Mouse (Mus musculus) hindbrain, embryonic 15.5 days (tissue): ENCODE results near the gene 4930590J08Rik. TPM values are rescaled to one million over a fixed set of nuclear protein-coding genes. Genes with fewer than 3 reads are reported as not detected.
A peak's percentile ranks its signal among the peaks of the same experiment; 100 is the strongest.
"Not testable (repeated sequence)": the region's sequence is repeated elsewhere in the genome, so short reads cannot be mapped to it uniquely, and the experiment has no call there.

Source experiments
- ATAC-seq: fragments of 200-750 bp; cut with Nextera tagmentation; 2 replicates; pipeline ENCODE4 v1.8.0; 2017; ENCODE audit warnings: low read depth, moderate number of reproducible peaks, moderate TSS enrichment; ENCODE audit not compliant: low FRiP score
- H3K27ac ChIP-seq: fragments of 300-500 bp; sonication (generic); replicated peaks from 2 replicates; pipeline ENCODE4 v1.5.1; 2015; ENCODE audit warnings: mild to moderate bottlenecking, inconsistent platforms
- H3K27me3 ChIP-seq: fragments of 300-500 bp; sonication (generic); 2 replicates; pipeline ENCODE4 v1.6.1; 2015; ENCODE audit warnings: control low read depth, inconsistent platforms
- H3K36me3 ChIP-seq: fragments of 300-500 bp; sonication (generic); 2 replicates; pipeline ENCODE4 v1.6.1; 2015; ENCODE audit warnings: control low read depth, inconsistent platforms
- H3K4me1 ChIP-seq: fragments of 300-500 bp; sonication (generic); replicated peaks from 2 replicates; pipeline ENCODE4 v1.6.1; 2015; ENCODE audit warnings: control low read depth, inconsistent platforms
- H3K4me2 ChIP-seq: fragments of 300-500 bp; sonication (generic); 2 replicates; pipeline ENCODE4 v1.6.1; 2015; ENCODE audit warnings: moderate library complexity, mild to moderate bottlenecking, inconsistent platforms
- H3K4me3 ChIP-seq: fragments of 300-500 bp; sonication (generic); 2 replicates; pipeline ENCODE4 v1.5.1; 2015; ENCODE audit warnings: mild to moderate bottlenecking, inconsistent platforms
- H3K9ac ChIP-seq: fragments of 300-500 bp; sonication (generic); 2 replicates; pipeline ENCODE4 v1.6.1; 2015; ENCODE audit warnings: inconsistent platforms
- H3K9me3 ChIP-seq: fragments of 300-500 bp; sonication (generic); 2 replicates; pipeline ENCODE4 v1.6.1; 2016; ENCODE audit warnings: control low read depth, inconsistent platforms
- WGBS: fragments of 180-500 bp; shearing (Covaris S2); methylation state at CpG from one replicate; pipeline ENCODE4 v1.1.7; 2015; 5-methylcytosine and 5-hydroxymethylcytosine counted together
- polyA plus RNA-seq: library from polyadenylated mRNA; unstranded; fragments of >200 nt; fragmentation: Nextera tagmentation; extraction: Ambion mirVana; gene quantifications from 2 replicates; pipeline ENCODE4 v1.2.1, GENCODE M21; 2015

Gene 4930590J08Rik
- polyA plus RNA-seq, 1 experiment from 2014 or later, result 1.2 TPM

DNA sequence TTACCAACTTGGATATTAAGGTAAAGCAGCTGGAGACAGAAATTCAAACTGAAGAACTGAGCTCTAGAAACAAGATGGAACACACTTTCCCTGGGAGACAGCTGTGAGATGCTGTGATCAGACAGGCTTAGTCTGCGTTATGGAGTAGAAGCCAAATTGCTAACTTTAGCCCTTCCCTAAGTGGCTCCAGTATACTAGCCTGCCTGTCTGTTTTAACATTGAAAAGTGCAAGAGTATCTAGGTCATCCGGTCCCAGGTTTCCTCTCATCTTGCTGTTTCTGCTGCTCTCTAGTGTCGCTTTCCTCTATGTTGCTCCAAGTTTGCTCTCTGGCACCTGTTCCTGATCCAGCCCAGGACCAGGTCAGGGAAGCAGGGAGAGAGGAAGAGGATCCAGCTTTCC is 5.8 kb upstream of the 4930590J08Rik start:
- WGBS, result 95% methylated on average over 3 of the region's 3 CpGs
- ATAC-seq, result no peak

GRCm38 (mm10) chr6:91901505-91901904 is 1.1 kb upstream of the 4930590J08Rik start:
- H3K36me3 ChIP-seq, result peaks cover 52% of the 10 kb centered on the region
- H3K4me3 ChIP-seq, result no peak overlapping the region
- H3K27me3 ChIP-seq, result no peaks in the 10 kb centered on the region
- no peak overlapping the region for H3K9ac ChIP-seq
- no peak overlapping the region for H3K27ac ChIP-seq
- WGBS, result 32% methylated on average over 5 of the region's 5 CpGs
- peak; percentile 72 for ATAC-seq
- H3K4me1 ChIP-seq, result no peaks in the 10 kb centered on the region
- H3K4me2 ChIP-seq, result no peak overlapping the region
- H3K9me3 ChIP-seq, result no peaks in the 10 kb centered on the region

More for the DNA sequence above, 5.8 kb upstream of the 4930590J08Rik start:
- Histone ChIP-seq H3K27ac (no peak overlapping the region), H3K4me2 (no peak overlapping the region), H3K9me3 (no peaks in the 10 kb centered on the region), H3K27me3 (no peaks in the 10 kb centered on the region), H3K9ac (no peak overlapping the region), H3K4me3 (no peak overlapping the region), H3K4me1 (no peaks in the 10 kb centered on the region), H3K36me3 (peaks cover 88% of the 10 kb centered on the region)

- Histone ChIP-seq H3K4me1 (no peaks in the 10 kb centered on the region), H3K36me3 (no peaks in the 10 kb centered on the region), H3K27me3 (no peaks in the 10 kb centered on the region), H3K9me3 (no peaks in the 10 kb centered on the region), H3K4me2 (no peak overlapping the region), H3K4me3 (no peak overlapping the region), H3K9ac (no peak overlapping the region), H3K27ac (no peak overlapping the region)
- ATAC-seq, result no peak
- 89% methylated on average over 10 of the region's 10 CpGs for WGBS
Measured at GRCm38 (mm10) chr6:91914011-91914410, 11.4 kb downstream of the 4930590J08Rik start.

GRCm38 (mm10) chr6:91917286-91917685 is 14.7 kb downstream of the 4930590J08Rik start:
- no peaks in the 10 kb centered on the region for H3K36me3 ChIP-seq
- no peaks in the 10 kb centered on the region for H3K27me3 ChIP-seq
- H3K4me3 ChIP-seq, result no peak overlapping the region
- H3K9ac ChIP-seq, result no peak overlapping the region
- no peak overlapping the region for H3K4me2 ChIP-seq
- H3K4me1 ChIP-seq, result no peaks in the 10 kb centered on the region
- no peaks in the 10 kb centered on the region for H3K9me3 ChIP-seq
- H3K27ac ChIP-seq, result no peak overlapping the region
- no peak for ATAC-seq
- WGBS, result 46% methylated on average over 4 of the region's 4 CpGs

- Histone ChIP-seq H3K9ac (no peak overlapping the region), H3K9me3 (no peaks in the 10 kb centered on the region), H3K36me3 (no peaks in the 10 kb centered on the region), H3K27me3 (no peaks in the 10 kb centered on the region), H3K27ac (no peak overlapping the region), H3K4me3 (no peak overlapping the region), H3K4me2 (no peak overlapping the region), H3K4me1 (no peaks in the 10 kb centered on the region)
- ATAC-seq, result no peak
- WGBS, result 71% methylated on average over 11 of the region's 11 CpGs
Measured at GRCm38 (mm10) chr6:91917716-91918115, 15.1 kb downstream of the 4930590J08Rik start.

DNA sequence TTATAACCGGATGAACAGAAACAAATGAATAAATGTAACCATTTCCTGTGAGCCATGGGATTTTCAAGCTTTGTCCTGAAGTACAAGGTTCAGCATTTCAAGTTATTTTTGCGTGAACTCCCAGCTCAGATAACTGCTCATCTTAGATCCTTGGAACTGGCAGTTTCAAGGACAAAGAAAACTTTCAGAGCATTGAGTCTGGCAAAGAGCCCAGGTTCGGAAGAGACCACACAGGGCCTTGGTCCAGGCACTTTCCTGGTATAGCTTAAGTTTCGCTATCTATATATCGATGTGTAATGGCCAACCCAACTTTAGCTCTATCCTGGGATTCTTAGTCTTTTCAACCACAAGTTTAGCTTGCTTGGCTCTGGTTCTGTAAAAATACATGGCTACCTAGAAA is 28.6 kb downstream of the 4930590J08Rik start:
- Histone ChIP-seq H3K36me3 (no peaks in the 10 kb centered on the region), H3K27ac (no peak overlapping the region), H3K4me2 (no peak overlapping the region), H3K27me3 (no peaks in the 10 kb centered on the region), H3K4me3 (no peak overlapping the region), H3K9ac (no peak overlapping the region), H3K4me1 (no peaks in the 10 kb centered on the region), H3K9me3 (no peaks in the 10 kb centered on the region)
- ATAC-seq, result no peak
- WGBS, result 72% methylated on average over 5 of the region's 5 CpGs

- no peaks in the 10 kb centered on the region for H3K27me3 ChIP-seq
- no peak overlapping the region for H3K4me2 ChIP-seq
- no peak overlapping the region for H3K9ac ChIP-seq
- 49% methylated on average over 4 of the region's 4 CpGs for WGBS
- no peak for ATAC-seq
- no peak overlapping the region for H3K27ac ChIP-seq
- H3K9me3 ChIP-seq, result no peaks in the 10 kb centered on the region
- H3K4me3 ChIP-seq, result no peak overlapping the region
- no peaks in the 10 kb centered on the region for H3K36me3 ChIP-seq
- H3K4me1 ChIP-seq, result no peaks in the 10 kb centered on the region
Measured at GRCm38 (mm10) chr6:91938491-91938890, 35.9 kb downstream of the 4930590J08Rik start.

GRCm38 (mm10) chr6:91948426-91948825 is 45.8 kb downstream of the 4930590J08Rik start:
- no peak overlapping the region for H3K4me2 ChIP-seq
- no peaks in the 10 kb centered on the region for H3K4me1 ChIP-seq
- no peak overlapping the region for H3K4me3 ChIP-seq
- no peak overlapping the region for H3K27ac ChIP-seq
- no peak overlapping the region for H3K9ac ChIP-seq
- no peaks in the 10 kb centered on the region for H3K9me3 ChIP-seq
- WGBS, result 67% methylated on average over 2 of the region's 2 CpGs
- H3K27me3 ChIP-seq, result no peaks in the 10 kb centered on the region
- no peaks in the 10 kb centered on the region for H3K36me3 ChIP-seq
- ATAC-seq, result no peak

- 24% methylated on average over 2 of the region's 8 CpGs for WGBS
- H3K27me3 ChIP-seq, H3K4me3 ChIP-seq, H3K4me2 ChIP-seq, ATAC-seq, H3K9me3 ChIP-seq, H3K27ac ChIP-seq, H3K9ac ChIP-seq, H3K4me1 ChIP-seq, H3K36me3 ChIP-seq: not testable (repeated sequence)
Measured at GRCm38 (mm10) chr6:91958015-91958414, 55.4 kb downstream of the 4930590J08Rik start.

- no peaks in the 10 kb centered on the region for H3K27me3 ChIP-seq
- H3K4me1 ChIP-seq, result 0 out of 2 replicates have a peak, but pooled peaks cover 7% of the 10 kb centered on the region
- H3K9ac ChIP-seq, result no peak overlapping the region
- H3K4me2 ChIP-seq, result no peak overlapping the region
- H3K9me3 ChIP-seq, result no peaks in the 10 kb centered on the region
- ATAC-seq, result no peak
- 52% methylated on average over 8 of the region's 8 CpGs for WGBS
- H3K27ac ChIP-seq, result 0 out of 2 replicates have a peak overlapping the region, but pooled peaks have one; percentile 6
- H3K4me3 ChIP-seq, result no peak overlapping the region
- H3K36me3 ChIP-seq, result no peaks in the 10 kb centered on the region
Measured at GRCm38 (mm10) chr6:91960028-91960811, 57.6 kb downstream of the 4930590J08Rik start.

DNA sequence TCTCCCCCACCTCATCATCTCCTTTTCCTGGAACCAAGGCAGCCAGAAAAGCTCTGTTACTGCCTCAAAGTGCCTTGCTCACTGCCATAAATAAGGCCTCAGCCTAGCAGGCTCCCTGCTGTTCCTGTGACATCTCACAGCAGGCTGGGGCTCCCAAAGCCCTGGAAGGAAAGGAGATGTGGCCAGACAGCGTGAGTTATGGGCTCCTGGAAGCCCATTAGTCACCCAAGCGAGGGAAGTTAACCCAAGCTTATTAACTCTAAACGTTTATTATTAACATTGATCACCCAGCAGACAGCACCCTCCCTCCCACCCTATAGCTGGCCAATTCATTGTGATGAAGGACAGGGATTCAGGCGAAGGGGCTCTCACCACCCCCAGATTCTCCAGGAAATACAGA is 60.8 kb downstream of the 4930590J08Rik start:
- WGBS, result 27% methylated on average over 4 of the region's 4 CpGs
- no peak overlapping the region for H3K27ac ChIP-seq
- H3K27me3 ChIP-seq, result no peaks in the 10 kb centered on the region
- H3K36me3 ChIP-seq, result no peaks in the 10 kb centered on the region
- peaks cover 7% of the 10 kb centered on the region; the same call in 1 of the 2 replicates for H3K4me1 ChIP-seq
- no peak overlapping the region for H3K4me3 ChIP-seq
- H3K9ac ChIP-seq, result no peak overlapping the region
- H3K9me3 ChIP-seq, result no peaks in the 10 kb centered on the region
- H3K4me2 ChIP-seq, result no peak overlapping the region
- 0 out of 2 replicates have a peak, but pooled peaks have one; percentile 15 for ATAC-seq

- H3K9ac ChIP-seq, result no peak overlapping the region
- no peak for ATAC-seq
- no peak overlapping the region for H3K4me2 ChIP-seq
- H3K4me1 ChIP-seq, result peaks cover 7% of the 10 kb centered on the region; the same call in 1 of the 2 replicates
- H3K27me3 ChIP-seq, result no peaks in the 10 kb centered on the region
- H3K9me3 ChIP-seq, result no peaks in the 10 kb centered on the region
- H3K4me3 ChIP-seq, result no peak overlapping the region
- WGBS, result 94% methylated on average over 8 of the region's 8 CpGs
- no peak overlapping the region for H3K27ac ChIP-seq
- H3K36me3 ChIP-seq, result no peaks in the 10 kb centered on the region
Measured at GRCm38 (mm10) chr6:91965060-91965459, 62.5 kb downstream of the 4930590J08Rik start.
